Comparison of ENCODE assay signal across 27 mouse cellular contexts in genomic region chr4:39926594-39926993, GRCm38 (mm10).
"Had no signal": no experiment of that assay in that cellular context is flagged by ENCODE, and none has a peak within 500 bp of the region (broad histone marks: within the 10 kb centered on the region; RNA-seq: fewer than 3 reads in every experiment).

No protein-coding gene starts in this region.

- ATAC-seq: inflammation-experienced regulatory T-cells, adult 6 months; intestine, embryonic 15.5 days; intestine, postnatal 0 days; liver, embryonic 12.5 days had no signal

- DNase-seq: gastrocnemius, adult 2 months; gastrocnemius, postnatal 10 days; gastrocnemius, postnatal 25 days; heart, adult 18-20 months; heart, postnatal 10 days; heart, postnatal 4 days; kidney, adult 18-20 months; kidney, adult 9 months; kidney, postnatal 14 days; kidney, postnatal 36 days; layer of hippocampus, adult 9-11 months; layer of hippocampus, postnatal 36 days; left cerebral cortex, postnatal 4 days had no signal

- H3K9me3 ChIP-seq: heart, embryonic 10.5 days; heart, embryonic 12.5 days; hindbrain, embryonic 10.5 days; hindbrain, embryonic 13.5 days; hindbrain, embryonic 15.5 days; intestine, embryonic 15.5 days; kidney, embryonic 15.5 days; limb, embryonic 13.5 days; limb, embryonic 15.5 days; liver, embryonic 12.5 days had no signal

- H3K36me3 ChIP-seq: heart, embryonic 10.5 days; heart, embryonic 12.5 days; hindbrain, embryonic 10.5 days; hindbrain, embryonic 13.5 days; hindbrain, embryonic 15.5 days; intestine, embryonic 15.5 days; kidney, embryonic 15.5 days; limb, embryonic 13.5 days; limb, embryonic 15.5 days; liver, embryonic 12.5 days had no signal

- H3K27ac ChIP-seq: gastrocnemius, adult 2 months; heart, embryonic 10.5 days; hindbrain, embryonic 10.5 days; hindbrain, embryonic 13.5 days; hindbrain, embryonic 15.5 days; intestine, embryonic 15.5 days; kidney, embryonic 15.5 days; kidney, postnatal 0 days; limb, embryonic 13.5 days; limb, embryonic 15.5 days; liver, embryonic 12.5 days; liver, embryonic 14.5 days had no signal

- H3K4me2 ChIP-seq: heart, embryonic 12.5 days; hindbrain, embryonic 13.5 days; hindbrain, embryonic 15.5 days; intestine, embryonic 15.5 days; kidney, embryonic 15.5 days; limb, embryonic 13.5 days; limb, embryonic 15.5 days; liver, embryonic 12.5 days had no signal

- H3K9ac ChIP-seq: heart, embryonic 12.5 days; hindbrain, embryonic 13.5 days; hindbrain, embryonic 15.5 days; intestine, embryonic 15.5 days; kidney, embryonic 15.5 days; limb, embryonic 13.5 days; limb, embryonic 15.5 days; liver, embryonic 12.5 days; liver, embryonic 14.5 days had no signal

- H3K4me3 ChIP-seq: gastrocnemius, adult 2 months; heart, embryonic 10.5 days; heart, embryonic 12.5 days; hindbrain, embryonic 10.5 days; hindbrain, embryonic 13.5 days; hindbrain, embryonic 15.5 days; intestine, embryonic 15.5 days; kidney, embryonic 15.5 days; limb, embryonic 13.5 days; limb, embryonic 15.5 days; liver, embryonic 12.5 days had no signal

- H3K4me1 ChIP-seq: heart, embryonic 10.5 days; heart, embryonic 12.5 days; hindbrain, embryonic 10.5 days; hindbrain, embryonic 13.5 days; hindbrain, embryonic 15.5 days; intestine, embryonic 15.5 days; kidney, embryonic 15.5 days; limb, embryonic 13.5 days; limb, embryonic 15.5 days; liver, embryonic 12.5 days had no signal

- H3K27me3 ChIP-seq: heart, embryonic 12.5 days; hindbrain, embryonic 13.5 days; hindbrain, embryonic 15.5 days; intestine, embryonic 15.5 days; kidney, embryonic 15.5 days; limb, embryonic 13.5 days; limb, embryonic 15.5 days; liver, embryonic 12.5 days had no signal
